Mouse (Mus musculus): ENCODE measurements around the gene Bbs2.

- no peak for TF ChIP-seq POLR2A (IDR thresholded peaks at IDR 0.05; ENCODE audit: insufficient read depth, low read depth, low read length)
- 0 out of 2 replicates have a peak, but pooled peaks have one; percentile 13 for TF ChIP-seq CTCF (IDR thresholded peaks at IDR 0.05)
Measured at GRCm38 (mm10) chr8:94104146-94104545, 5.4 kb upstream of the Bbs2 start.
